Mouse (Mus musculus) limb, embryonic 13.5 days (tissue): ENCODE data around the gene Slc22a7. TPM values are rescaled to one million over a fixed set of nuclear protein-coding genes. Genes with fewer than 3 reads are reported as not detected.

Source experiments
- polyA plus RNA-seq: library from polyadenylated mRNA; unstranded; fragments of >200 nt; fragmentation: Nextera tagmentation; extraction: Ambion mirVana; gene quantifications from 2 replicates; pipeline ENCODE4 v1.2.1, GENCODE M21; 2015

Slc22a7 gene
- polyA plus RNA-seq, 1 experiment from 2014 or later: not detected

Other genes with a start within 250 kb of the Slc22a7 start
- gene Polh, start 235.8 kb downstream of the Slc22a7 start, polyA plus RNA-seq: 18.9 and 19.2 TPM in 2 replicates
- 43.1 and 48.5 TPM in 2 replicates for gene Xpo5, start 235.7 kb downstream of the Slc22a7 start, polyA plus RNA-seq
- 103 and 105 TPM in 2 replicates for gene Polr1c, start 190.4 kb downstream of the Slc22a7 start, polyA plus RNA-seq
- gene Yipf3, start 190.4 kb downstream of the Slc22a7 start, polyA plus RNA-seq: 104 and 110 TPM in 2 replicates
- 0.69 and 1.4 TPM in 2 replicates for gene Lrrc73, start 184.9 kb downstream of the Slc22a7 start, polyA plus RNA-seq
- 61.3 and 68.2 TPM in 2 replicates for gene Tjap1, start 155.4 kb downstream of the Slc22a7 start, polyA plus RNA-seq
- 8.8 and 11.0 TPM in 2 replicates for gene Dlk2, start 141.0 kb downstream of the Slc22a7 start, polyA plus RNA-seq
- 7.5 and 7.6 TPM in 2 replicates for gene Abcc10, start 110.1 kb downstream of the Slc22a7 start, polyA plus RNA-seq
- 14.2 and 15.4 TPM in 2 replicates for gene Zfp318, start 54.7 kb downstream of the Slc22a7 start, polyA plus RNA-seq
- 0.97 and 1.6 TPM in 2 replicates for gene Crip3, start 9.5 kb downstream of the Slc22a7 start, polyA plus RNA-seq
- gene Ttbk1, start 49.2 kb upstream of the Slc22a7 start, polyA plus RNA-seq: 0.15 and 0.18 TPM in 2 replicates
- 40.4 and 41.7 TPM in 2 replicates for gene Dnph1, start 58.3 kb upstream of the Slc22a7 start, polyA plus RNA-seq
- gene Cul9, start 107.9 kb upstream of the Slc22a7 start, polyA plus RNA-seq: 11.3 and 12.4 TPM in 2 replicates
- 5.8 and 7.3 TPM in 2 replicates for gene Srf, start 117.7 kb upstream of the Slc22a7 start, polyA plus RNA-seq
- 128 and 138 TPM in 2 replicates for gene Ptk7, start 191.0 kb upstream of the Slc22a7 start, polyA plus RNA-seq
- 26.4 and 26.5 TPM in 2 replicates for gene Klc4, start 207.6 kb upstream of the Slc22a7 start, polyA plus RNA-seq
- 104 and 106 TPM in 2 replicates for gene Mrpl2, start 207.8 kb upstream of the Slc22a7 start, polyA plus RNA-seq
- 63.2 and 66.0 TPM in 2 replicates for gene Cul7, start 211.9 kb upstream of the Slc22a7 start, polyA plus RNA-seq
- 67.6 and 73.9 TPM in 2 replicates for gene Rrp36, start 235.9 kb upstream of the Slc22a7 start, polyA plus RNA-seq
- 157 and 162 TPM in 2 replicates for gene Mea1, start 240.3 kb upstream of the Slc22a7 start, polyA plus RNA-seq
- gene Klhdc3, start 242.5 kb upstream of the Slc22a7 start, polyA plus RNA-seq: 127 and 135 TPM in 2 replicates